Mouse (Mus musculus): ENCODE data around the gene 2410004P03Rik.

- TF ChIP-seq CTCF (IDR thresholded peaks at IDR 0.05; ENCODE audit: low read depth, low read length) (no peak), GATA1 (IDR thresholded peaks at IDR 0.05; ENCODE audit: borderline replicate concordance, low read length) (no peak), TAL1 (conservative IDR thresholded peaks at IDR 0.05; ENCODE audit: low read depth, low read length) (no peak), POLR2AphosphoS5 (IDR thresholded peaks at IDR 0.05; ENCODE audit: insufficient replicate concordance, low read depth, low read length) (no peak), GATA2 (IDR thresholded peaks at IDR 0.05; ENCODE audit: borderline replicate concordance, low read depth, low read length) (no peak)
These were observed 6.9 kb upstream of the 2410004P03Rik start for GRCm38 (mm10) chr12:17018468-17018867.

Data from G1E (cell line).